Mouse (Mus musculus) G1E (cell line): ENCODE measurements around the gene 1190005I06Rik.

Experiments used
- CTCF ChIP-seq: IDR thresholded peaks from 2 replicates; pipeline ENCODE4 v1.5.1; 2012; ENCODE audit warnings: low read depth, low read length, inconsistent platforms, mixed read lengths
- GATA1 ChIP-seq: IDR thresholded peaks from 2 replicates; pipeline ENCODE4 v1.6.1; 2012; ENCODE audit warnings: borderline replicate concordance, low read length, inconsistent platforms, mixed read lengths
- POLR2AphosphoS5 ChIP-seq: IDR thresholded peaks from 2 replicates; pipeline ENCODE4 v1.6.1; 2012; ENCODE audit warnings: low read depth, low read length, inconsistent platforms; ENCODE audit not compliant: insufficient replicate concordance
- TAL1 ChIP-seq: conservative IDR thresholded peaks from 2 replicates; pipeline ENCODE4 v1.6.1; 2012; ENCODE audit warnings: low read depth, low read length, inconsistent platforms, mixed read lengths

DNA sequence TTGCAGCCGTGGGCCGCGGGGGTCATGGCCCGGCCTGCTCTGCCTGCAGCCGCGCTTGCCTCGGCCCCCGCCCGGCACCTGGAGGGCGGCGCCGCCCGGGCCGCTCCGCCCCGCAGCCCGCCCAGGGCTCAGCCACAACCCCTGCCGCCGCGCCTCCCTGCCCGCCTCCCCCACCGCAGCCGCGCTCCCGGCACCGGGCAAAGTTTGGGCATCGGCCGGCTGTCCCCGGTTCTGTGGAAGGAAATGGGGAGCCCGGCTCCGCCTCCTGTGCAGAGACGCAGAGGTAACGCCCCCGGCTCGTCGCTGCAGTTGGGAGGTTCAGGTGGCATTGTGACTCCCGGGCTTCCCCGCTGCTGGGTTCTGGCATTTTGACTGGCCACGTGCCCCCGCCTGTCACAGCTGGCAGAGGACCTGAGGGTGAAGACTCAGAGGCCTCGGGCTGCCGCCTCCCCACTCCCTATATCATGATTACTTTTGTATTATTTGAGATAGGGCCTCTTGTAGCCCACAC lies 13.0 kb downstream of the 1190005I06Rik start:
- TF ChIP-seq CTCF (no peak), POLR2AphosphoS5 (no peak), GATA1 (no peak), TAL1 (no peak)
